Mouse (Mus musculus) adrenal gland, postnatal 10 days (tissue): ENCODE data around the gene Hacl1. TPM values are rescaled to one million over a fixed set of nuclear protein-coding genes. Genes with fewer than 3 reads are reported as not detected.
"Not testable (repeated sequence)": the region's sequence is repeated elsewhere in the genome, so short reads cannot be mapped to it uniquely, and the experiment has no call there.

Source experiments
- DNase-seq: peaks from one replicate; pipeline ENCODE4 v3.0.0; 2021; ENCODE audit warnings: mixed read lengths
- total RNA-seq, 2 experiments: library from RNA; stranded (reverse); gene quantifications; 2 replicates each; pipeline ENCODE4 v1.2.3; 2021

Gene Hacl1
- total RNA-seq, 2 experiments from 2014 or later = 86.3 to 159 TPM

DNA sequence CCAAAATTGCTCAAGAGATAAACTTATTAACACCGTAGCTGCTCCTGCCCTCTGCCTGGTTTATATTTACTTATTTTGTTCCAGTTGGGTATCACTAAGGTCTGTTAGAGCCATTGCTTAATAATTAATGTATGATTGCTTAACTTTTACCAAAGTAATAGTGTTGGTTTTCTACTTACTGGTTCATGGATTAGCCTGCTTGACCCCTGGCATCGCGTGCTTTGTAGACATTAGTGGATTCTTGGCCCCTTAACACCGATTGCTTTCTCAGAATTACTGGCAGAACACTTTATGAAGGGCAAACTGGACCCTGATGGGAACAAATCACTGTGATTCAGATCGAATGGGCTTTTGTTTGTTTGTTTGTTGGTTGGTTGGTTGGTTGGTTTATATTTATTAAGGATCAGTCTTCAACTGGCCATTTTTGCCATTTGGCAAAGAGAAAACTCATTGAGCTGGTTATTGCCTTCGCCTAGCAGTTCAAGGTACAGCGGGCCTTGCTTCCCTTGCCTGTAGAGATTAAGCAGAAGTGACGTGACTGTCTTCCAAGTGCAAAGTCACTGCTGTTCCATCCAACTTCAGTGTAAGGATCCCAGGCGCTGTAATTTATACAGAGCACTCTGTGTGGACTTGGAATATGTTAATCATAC is 545 bp upstream of the Hacl1 start:
- no peak for DNase-seq

DNA sequence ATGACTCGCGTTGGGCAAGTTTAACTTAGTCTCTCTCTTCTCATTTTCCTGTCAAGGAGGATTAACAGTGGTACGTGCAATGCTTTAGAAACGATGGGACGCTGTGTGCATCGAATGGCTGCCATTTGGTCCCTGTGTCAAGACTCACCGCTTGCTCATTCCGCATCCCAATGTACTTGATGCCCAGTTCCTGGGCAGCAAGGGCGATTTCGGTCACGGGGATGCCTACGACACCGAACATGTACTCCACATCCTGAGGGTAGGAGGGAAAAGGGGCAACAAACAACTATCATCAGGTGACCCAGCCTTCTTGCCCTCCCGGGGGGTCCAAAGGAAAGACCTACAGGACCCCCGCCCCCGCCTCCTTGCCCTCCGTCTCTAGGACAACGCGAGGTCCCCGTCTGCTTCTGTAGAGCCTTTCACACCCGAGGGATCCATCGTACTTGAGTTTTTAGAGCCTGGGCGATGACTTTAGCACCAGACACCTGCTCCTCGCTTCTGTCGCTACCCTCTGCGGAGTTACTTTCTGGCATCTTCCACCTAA is 668 bp downstream of the Hacl1 start, which contains the start of gene Gm49387:
Gene Gm49387, minus strand, starts transcription at position 533 of the 544 bp plus-strand sequence.
- DNase-seq = no peak

DNA sequence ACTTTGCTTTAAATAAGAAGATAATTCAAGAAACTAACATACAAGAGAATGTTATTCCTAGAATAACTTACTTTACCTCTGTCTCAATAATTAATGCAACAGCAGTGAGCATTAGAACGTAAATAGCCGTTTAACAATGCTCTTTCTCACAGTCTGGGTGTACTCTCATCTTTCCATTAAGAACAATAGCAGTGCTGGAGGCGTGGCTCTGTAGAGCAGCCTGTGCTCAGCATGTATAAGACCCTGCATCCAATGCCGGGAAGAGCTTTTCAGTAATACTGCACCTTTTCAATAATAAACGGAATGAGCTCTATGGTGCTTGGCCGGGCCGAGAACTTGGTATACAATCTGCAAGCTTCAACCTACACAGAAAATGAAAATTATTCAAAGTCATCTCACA is 10.4 kb downstream of the Hacl1 start:
- no peak for DNase-seq

DNA sequence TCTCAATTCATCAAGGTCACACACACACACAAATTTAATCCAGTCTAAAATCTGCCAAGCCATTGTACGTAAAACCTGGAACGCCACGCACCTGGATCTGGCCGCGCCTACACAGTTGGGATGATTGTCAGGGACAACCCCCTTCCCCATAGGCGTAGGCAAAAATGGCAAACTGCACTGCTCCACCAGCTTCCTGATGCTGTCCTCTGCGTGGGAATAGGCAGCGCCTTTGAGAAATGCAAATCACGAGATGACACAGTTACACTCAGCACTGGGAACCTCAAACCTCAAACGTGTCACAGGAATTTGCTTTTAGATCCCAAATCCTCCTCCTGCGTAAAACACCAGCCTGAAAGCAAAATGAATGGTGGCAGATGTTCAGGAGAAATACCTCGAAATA is 18.3 kb downstream of the Hacl1 start:
- DNase-seq = no peak

DNA sequence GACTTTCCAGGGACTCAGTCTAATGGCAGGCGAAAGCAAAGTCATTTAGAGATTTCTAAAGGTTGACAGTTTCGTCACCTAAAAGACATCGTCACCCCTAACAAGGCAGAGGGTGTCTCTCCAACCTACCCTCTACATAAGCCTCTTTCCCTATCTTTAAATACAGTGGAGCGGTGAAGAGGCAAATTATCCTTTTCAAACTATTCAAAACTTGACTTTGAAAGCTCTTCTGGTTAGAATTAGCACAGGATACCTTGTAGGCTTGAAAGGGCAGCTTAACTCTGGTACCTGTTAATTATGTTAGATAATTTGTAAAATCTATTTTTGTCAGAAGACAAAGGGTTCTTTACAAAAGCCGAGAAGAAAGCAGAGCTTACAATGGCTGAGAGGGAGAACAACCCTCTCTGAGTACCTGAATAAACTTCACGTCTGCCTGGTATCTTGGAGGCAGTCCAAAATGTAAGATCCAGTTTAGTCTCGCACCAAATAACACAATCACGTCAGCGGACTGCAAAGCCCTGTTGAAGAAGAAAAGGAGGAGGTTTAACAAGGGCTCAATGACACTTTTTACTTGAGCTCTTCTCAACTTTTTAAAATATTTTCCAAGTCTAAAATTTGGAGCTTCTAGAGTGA is 20.4 kb downstream of the Hacl1 start:
- no peak for DNase-seq

DNA sequence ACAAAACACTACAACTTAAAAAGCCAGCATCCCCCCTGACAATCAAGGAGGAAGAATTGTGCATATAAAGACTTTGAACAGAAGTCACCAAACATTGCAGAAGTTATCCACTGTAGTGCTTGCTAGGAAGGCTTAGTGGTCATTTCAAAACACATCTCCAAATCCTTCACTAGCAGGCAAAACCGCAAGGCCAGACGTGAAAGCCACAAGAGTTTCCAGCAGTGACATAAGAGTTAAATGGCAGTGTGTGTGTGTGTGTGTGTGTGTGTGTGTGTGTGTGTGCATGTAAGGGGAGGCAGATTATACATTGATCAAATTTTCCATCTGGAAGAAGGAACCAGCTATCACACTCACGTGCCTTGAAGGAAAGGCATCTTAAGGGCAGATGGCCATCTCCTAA is 23.1 kb downstream of the Hacl1 start:
- DNase-seq = no peak

DNA sequence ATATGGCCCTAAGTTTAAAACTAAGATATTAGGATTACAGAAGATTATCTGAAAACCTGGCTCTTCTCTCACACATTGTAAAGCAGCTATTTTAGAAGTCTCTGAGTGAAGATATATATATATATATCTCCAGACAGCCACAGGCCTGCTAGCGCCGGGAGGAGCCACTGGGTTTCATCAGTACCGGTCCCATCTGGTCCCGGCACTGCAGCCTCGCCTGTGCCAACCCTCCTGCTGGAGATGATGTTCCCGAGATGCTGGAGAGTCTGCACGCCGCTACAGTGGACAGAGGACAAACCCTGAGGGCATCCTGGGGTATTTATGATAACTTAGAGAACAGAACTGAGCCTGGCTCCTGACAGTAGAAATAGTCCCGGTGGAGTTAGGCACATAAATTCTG is 23.9 kb downstream of the Hacl1 start:
- DNase-seq = no peak

DNA sequence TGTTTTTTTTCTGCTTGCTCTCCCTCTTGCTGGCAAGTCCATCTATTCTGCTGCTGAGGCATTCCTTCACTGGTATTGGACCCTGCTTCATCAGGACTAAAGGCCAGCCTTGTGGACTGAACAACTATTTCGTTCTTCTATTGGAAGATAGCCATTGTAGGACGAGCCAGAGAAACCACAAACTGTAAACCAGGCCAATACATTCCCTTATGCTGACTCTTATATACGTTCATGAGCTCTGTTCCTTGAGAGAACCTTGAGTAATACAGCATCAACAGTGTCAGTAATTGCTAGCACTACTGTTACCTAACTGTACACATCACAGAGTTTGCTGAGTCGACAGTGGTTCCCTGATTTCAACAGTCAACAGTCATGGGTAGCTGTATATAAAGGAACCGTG is 27.4 kb downstream of the Hacl1 start:
- DNase-seq = no peak

DNA sequence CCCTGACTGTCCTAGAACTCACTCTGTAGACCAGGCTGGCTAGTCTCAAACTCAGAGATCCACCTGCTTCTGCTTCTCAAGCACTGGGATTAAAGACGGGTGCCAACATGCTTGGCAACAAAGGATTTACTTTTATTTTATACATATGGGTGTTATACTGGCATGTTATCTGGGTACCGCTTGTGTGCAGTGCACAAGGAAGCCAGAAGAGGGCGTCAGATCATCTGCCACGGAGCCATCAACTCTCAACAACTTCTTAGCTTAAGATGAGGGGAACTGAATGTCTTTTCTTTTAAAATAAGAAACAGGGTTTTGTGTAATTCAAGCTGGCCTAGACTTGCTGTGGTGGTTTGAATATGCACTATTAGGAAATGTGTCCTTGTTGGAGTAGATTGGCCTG is 29.1 kb downstream of the Hacl1 start:
- DNase-seq = no peak

DNA sequence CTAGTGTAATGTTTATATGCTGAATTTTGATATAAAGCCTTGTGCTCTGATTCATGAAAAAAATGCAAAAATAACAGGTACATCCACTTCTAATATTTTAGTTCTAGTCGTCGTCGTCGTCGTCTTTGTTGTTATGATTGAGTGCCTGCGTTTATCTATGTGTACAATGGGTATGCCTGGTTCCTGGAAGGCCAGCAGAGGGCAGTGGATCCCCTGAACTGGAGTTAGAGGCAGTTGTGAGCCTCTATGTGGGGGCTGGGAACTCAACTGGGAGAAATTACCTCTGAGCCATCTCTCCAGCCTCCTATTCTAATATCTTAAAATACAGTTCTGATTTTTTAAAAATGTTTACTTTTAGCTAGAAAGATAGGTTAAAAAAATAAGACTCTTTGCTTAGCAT is 35.6 kb downstream of the Hacl1 start:
- no peak for DNase-seq

DNA sequence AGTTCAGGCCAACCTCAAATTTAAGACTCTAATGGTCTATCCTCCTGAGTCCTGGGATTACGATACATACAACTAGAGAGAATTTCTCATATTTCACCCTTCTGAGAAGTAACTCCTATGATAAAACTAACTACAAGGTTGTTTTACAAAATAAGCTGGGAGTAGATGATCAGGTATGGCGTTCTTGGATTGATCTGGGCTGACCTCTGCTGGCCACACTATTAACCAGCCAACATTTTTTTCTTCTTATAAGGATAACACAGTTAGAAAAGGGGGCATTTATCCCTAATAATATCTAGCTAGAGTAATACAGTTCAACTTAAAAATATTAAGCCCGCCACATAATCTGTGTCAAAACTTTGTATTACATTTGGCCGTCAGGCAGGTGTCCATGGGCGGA is 36.2 kb downstream of the Hacl1 start:
- peak; percentile 16 for DNase-seq

DNA sequence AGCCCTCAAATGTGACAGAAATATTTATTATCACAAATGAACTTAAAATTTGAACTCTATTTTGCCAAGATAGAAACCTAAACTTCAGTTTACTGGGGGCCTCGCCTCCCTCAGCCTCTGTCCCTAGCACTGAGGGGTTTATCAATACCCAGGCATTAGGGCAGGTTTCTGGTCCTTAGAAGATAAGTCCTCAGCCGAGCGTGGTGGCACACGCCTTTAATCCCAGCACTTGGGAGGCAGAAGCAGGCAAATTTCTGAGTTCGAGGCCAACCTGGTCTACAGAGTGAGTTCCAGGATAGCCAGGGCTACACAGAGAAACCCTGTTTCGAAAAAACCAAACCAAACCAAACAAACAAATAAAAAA is 38.5 kb downstream of the Hacl1 start:
- DNase-seq = not testable (repeated sequence)

DNA sequence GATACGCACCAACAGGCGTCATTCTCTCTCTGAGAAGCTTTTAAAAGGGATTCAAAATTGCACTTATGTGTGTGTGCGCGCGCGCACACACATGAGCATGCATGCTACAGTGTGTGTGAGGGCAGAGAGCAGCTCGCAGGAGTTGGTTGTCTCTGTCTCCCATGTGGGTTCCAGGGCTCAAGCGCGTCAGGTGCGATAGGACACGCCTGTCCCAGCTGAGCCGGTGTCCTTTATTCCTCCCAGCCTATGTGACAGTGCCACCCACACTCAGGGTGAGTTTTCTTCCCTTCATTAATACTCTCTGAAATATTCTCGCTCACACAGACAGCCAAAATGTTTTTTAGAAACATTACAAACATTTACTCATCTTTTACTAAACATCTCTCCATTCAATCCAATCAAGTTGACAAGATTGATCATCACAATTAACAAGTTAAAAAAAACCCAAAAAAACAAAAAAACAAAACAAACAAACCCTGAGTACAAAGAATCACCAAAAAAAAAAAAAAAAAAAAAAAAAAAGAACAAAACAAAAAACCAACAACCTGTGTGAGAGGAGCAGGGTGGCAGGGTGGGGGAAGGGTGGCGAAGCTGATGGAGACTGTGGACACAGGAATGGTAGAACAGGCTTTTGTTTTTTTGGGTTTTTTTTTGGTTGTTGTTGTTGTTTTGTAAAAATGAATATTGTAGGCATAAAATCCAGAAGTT is 39.0 kb downstream of the Hacl1 start:
- no peak for DNase-seq

DNA sequence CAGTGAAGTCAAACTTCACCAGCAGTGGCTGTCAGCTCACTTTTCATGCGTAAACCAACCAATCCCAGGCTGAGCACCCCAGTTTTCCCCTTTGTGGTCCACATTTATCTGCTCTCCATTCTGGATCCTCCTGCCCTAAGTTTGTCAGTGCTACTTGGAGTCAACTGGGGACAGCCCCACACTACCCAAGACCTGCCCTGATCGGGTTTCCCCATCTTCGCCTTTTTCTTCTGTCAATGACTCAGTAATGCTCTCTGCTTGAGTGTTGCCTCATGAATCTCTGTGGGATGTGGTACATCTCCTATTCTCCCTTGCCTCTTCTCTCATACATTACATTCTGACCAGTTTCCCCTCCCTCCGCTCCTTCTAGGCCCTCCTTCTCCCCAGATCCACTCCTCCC is 43.6 kb downstream of the Hacl1 start:
- DNase-seq = no peak

DNA sequence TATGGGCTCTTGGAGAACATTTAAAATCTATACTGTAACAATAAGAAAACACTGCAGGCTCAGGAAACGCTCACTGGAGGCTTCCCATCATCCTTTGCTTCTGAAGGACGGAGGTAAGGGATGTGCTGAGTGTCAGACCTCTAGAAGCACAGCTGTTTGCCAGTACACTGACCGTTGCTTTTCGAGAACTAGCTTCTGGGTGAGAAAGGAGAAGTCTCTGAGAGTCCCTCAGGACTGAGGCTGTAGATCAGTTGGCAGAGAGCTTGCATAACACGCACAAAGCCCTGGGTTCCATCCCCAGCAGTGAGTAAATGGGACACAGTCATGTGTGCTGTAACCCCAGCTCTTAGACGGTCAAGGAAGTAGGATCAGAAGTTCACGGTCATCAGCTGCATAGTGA is 44.7 kb downstream of the Hacl1 start:
- no peak for DNase-seq

DNA sequence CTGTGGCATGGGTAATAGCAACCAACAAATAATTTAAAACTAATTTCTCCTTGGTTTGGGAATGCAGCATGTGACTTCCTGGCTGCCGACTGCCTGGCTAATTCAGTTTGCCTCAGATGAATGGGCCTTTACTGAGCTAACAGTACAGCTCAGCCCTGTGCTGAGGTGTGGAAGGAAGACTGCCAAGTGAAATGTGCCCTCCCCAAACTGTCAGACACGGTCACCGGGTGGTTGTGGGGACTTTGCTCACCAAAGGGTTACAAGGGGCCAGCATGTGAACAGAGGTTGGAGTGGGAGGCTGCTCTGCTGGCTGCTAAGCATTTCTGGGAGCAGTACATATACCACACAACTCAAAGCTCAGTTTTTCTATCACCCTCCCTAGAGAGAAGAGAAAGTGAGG is 46.4 kb downstream of the Hacl1 start:
- no peak for DNase-seq

DNA sequence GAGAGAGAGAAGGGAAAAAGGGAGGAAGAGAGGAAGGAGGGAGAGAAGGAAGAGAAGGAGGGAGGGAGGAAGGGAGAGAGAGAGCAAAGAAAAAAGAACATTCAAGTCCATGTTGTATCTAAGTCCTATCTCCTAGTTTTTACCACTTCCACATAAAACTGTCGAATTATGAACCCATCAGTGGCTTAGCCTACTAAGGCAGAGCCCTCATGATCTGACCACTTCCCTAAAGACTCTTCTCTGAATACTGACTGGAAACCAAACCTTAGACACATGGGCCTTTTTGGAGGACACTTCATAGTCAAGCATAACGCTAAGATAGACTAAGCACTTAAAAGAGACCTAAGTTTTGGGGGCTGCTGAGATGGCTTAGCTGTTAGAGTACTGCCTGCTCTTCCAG is 48.0 kb downstream of the Hacl1 start:
- no peak for DNase-seq

DNA sequence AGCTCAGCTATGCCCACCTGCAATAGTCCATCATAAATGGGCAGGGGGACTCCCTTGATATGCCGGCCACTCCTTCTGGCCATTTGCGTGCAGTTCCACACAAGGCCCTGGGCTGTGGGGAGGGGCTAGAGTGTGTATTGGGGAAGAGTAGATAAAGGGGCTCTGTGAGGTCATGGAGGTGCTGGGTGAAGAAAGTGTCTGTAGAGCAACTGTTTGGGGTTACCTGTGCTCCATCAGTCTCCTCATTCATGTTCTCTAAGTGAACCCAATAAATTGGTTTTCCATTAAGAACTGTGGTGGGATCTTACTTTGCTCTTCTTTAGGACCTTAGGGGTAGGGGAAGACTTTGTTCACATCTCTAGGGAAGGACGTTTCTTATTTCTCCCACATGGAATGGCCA is 49.8 kb downstream of the Hacl1 start, which contains the start of gene Colq:
Gene Colq, minus strand, starts transcription at position 101 of the 400 bp plus-strand sequence.
- DNase-seq = no peak

DNA sequence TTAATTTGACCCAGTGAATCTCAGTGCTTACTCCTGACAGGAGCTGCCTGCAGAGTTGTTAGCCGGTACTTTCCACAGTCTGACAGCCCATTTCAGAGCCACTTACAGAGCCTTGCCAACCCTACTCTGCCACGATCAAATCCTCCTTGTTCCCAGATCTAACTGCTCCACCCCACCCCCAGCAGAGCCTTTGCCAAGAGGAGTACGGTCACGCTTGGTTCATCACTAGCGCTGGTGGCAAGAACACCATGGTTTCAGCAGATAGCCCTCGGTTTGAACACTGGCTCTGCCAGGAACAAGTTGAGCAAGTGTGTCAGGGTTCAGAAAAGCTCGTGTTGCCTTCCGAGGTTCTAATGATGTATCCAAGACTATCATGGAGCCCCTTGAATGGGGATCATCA is 54.6 kb downstream of the Hacl1 start:
- peak; percentile 10 for DNase-seq

DNA sequence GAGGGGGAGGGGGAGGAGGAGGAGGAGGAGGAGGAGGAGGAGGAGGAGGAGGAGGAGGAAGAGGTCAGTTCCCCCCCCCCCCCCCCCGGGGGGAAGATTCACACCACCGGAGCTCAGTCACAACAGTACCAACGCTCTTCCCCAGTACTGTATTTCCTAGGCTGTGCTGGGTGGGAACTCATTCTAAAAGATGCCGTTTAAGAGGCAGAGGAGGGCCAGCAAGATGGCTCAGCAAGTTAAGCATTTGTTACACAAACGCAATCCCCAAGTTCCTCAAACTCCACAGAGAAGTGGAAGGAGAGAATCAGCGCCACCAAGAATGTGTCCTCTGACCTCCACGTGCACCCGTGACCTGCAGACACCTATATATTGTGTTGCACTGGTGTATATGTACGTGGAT is 58.0 kb downstream of the Hacl1 start:
- no peak for DNase-seq

DNA sequence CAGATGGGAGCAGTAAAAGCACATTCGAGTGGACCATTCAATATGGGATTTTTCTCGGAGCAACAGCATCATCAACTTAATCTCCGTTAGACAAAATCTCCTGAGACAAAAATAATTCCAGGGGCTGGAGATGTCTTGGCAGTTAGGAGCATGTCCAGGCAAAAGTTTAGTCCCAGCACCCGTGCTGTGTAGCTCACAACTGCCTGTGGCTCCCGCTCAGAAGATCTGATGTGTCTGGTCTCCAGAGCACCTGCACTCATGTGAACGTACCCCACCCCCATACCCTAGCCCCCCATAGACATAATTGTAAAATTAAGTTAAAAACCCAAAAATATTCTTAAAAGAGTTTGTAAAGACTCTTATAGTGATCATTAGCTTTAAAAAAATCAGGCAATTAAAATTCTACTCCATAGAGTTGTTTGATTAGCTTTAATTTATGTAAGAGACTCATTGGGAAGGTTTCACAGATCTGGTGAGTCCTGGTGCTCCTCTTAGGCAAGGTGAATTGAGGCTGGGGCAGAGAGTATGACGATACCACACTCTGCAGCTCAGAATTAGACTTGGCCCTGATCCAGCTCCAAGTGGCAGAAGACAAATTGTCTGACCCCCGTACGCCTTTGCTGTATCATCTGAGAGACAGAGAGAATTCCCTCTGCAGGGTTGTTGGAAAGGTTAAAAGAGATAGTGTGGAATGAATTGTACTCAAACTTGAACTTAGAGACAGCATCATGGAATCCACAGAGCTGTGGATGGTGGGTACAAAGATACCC is 62.9 kb downstream of the Hacl1 start:
- DNase-seq = no peak

DNA sequence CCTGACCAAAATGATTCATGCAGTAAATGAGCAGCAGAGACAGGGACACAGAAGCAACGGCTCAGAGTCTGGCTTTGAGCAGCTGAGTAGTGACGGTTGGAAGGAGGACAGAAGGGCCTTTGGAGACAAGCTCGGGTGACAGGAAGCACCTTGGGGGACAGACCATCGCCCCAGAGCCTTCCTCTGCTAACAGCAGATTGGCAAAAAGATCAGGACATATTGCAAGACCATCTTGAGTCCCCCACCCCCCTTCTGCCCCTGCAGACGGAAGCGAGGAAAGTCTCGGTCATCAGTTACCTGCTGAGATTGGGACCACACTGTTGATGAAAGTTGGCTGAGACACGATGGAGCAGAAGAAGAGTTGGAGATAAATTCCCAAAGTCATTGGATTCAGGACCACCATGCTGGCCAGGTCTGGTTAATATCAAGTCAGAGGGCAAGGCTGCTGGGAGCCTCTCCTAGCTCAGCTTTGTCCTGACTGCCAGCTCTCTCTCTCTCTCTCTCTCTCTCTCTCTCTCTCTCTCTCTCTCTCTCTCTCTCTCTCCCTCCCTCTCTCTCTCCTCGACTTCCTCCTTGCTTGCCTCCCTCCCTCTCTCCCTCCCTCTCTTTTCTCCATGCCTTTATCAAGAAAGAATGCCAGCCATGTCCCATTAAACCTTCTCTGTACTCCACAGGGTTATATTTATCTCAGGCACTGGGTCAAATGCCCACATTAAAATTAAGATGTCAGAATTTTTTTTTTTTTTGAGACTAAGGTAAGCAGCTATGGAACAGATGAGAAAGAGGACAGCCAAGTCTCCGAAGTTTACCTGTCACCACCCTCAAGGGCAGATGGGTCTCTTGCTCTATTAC is 64.0 kb downstream of the Hacl1 start:
- no peak for DNase-seq
